Comparison of ENCODE assay signal across 31 mouse cellular contexts in the genomic region with DNA sequence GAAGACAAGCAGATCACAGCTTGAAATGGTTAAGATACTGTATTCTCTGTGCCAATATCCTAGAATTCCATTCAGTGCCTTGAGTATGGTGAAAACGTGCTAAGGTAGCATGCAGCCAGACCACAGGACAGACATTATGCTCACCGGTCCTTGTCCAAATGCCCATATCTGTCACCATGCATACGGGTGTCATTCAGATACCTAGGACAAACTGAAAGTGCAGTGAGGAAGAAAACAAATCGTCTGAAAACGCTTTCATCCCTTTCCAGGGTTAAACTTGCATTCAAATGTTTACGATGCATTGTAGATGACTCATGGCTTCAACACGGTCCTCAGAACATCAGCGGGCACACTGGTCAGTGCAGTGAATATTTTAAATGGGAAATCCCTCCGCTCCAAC.
"Had no signal": no experiment of that assay in that cellular context is flagged by ENCODE, and none has a peak within 500 bp of the region (broad histone marks: within the 10 kb centered on the region; RNA-seq: fewer than 3 reads in every experiment).

No protein-coding gene starts in this region.

- DNase-seq: left cerebral cortex, postnatal 4 days; liver; liver, embryonic 13.5 days; liver, postnatal 0 days; lung, adult 18-20 months; lung, adult 2 months; lung, embryonic 14.5 days; lung, postnatal 10 days; lung, postnatal 14 days; lung, postnatal 36 days; lung, postnatal 4 days; midbrain, embryonic 14.5 days had no signal

- H3K27ac ChIP-seq: limb, embryonic 10.5 days; limb, embryonic 12.5 days; limb, embryonic 13.5 days; limb, embryonic 15.5 days; liver, embryonic 12.5 days; liver, embryonic 13.5 days; liver, embryonic 14.5 days; liver, embryonic 15.5 days; lung, embryonic 15.5 days; macrophage; midbrain, embryonic 10.5 days; midbrain, embryonic 12.5 days; midbrain, embryonic 13.5 days; midbrain, embryonic 15.5 days; neural tube, embryonic 12.5 days; neural tube, embryonic 13.5 days had no signal

- ATAC-seq: liver, embryonic 12.5 days; liver, postnatal 0 days; lung, postnatal 0 days; midbrain, embryonic 13.5 days; midbrain, embryonic 15.5 days had no signal

- H3K9ac ChIP-seq: limb, embryonic 12.5 days; limb, embryonic 13.5 days; limb, embryonic 15.5 days; liver, embryonic 12.5 days; liver, embryonic 13.5 days; liver, embryonic 14.5 days; liver, embryonic 15.5 days; liver, postnatal 0 days; lung, embryonic 14.5 days; lung, embryonic 15.5 days; midbrain, embryonic 12.5 days; midbrain, embryonic 13.5 days; midbrain, embryonic 15.5 days; neural tube, embryonic 12.5 days; neural tube, embryonic 13.5 days had no signal

- H3K4me2 ChIP-seq: limb, embryonic 12.5 days; limb, embryonic 13.5 days; limb, embryonic 15.5 days; liver, embryonic 11.5 days; liver, embryonic 12.5 days; liver, embryonic 13.5 days; liver, embryonic 15.5 days; lung, embryonic 14.5 days; lung, embryonic 15.5 days; midbrain, embryonic 12.5 days; midbrain, embryonic 13.5 days; midbrain, embryonic 15.5 days; neural tube, embryonic 12.5 days; neural tube, embryonic 13.5 days had no signal

- H3K4me3 ChIP-seq: limb, embryonic 10.5 days; limb, embryonic 12.5 days; limb, embryonic 13.5 days; limb, embryonic 15.5 days; liver, embryonic 12.5 days; liver, embryonic 13.5 days; liver, embryonic 15.5 days; lung, embryonic 15.5 days; megakaryocyte, embryonic 14.5 days; midbrain, embryonic 10.5 days; midbrain, embryonic 12.5 days; midbrain, embryonic 13.5 days; midbrain, embryonic 15.5 days; myocyte; neural tube, embryonic 12.5 days; neural tube, embryonic 13.5 days had no signal

- H3K36me3 ChIP-seq: midbrain, embryonic 15.5 days had no signal

- H3K9me3 ChIP-seq: limb, embryonic 10.5 days; limb, embryonic 15.5 days; liver, embryonic 12.5 days; liver, embryonic 13.5 days; liver, embryonic 15.5 days; lung, embryonic 15.5 days; midbrain, embryonic 10.5 days; midbrain, embryonic 13.5 days; midbrain, embryonic 15.5 days; neural tube, embryonic 12.5 days; neural tube, embryonic 13.5 days had no signal

- H3K4me1 ChIP-seq: limb, embryonic 10.5 days; limb, embryonic 12.5 days; limb, embryonic 13.5 days; limb, embryonic 15.5 days; liver, embryonic 12.5 days; liver, embryonic 13.5 days; liver, embryonic 15.5 days; lung, embryonic 15.5 days; megakaryocyte, embryonic 14.5 days; midbrain, embryonic 10.5 days; midbrain, embryonic 12.5 days; midbrain, embryonic 13.5 days; midbrain, embryonic 15.5 days; neural tube, embryonic 12.5 days; neural tube, embryonic 13.5 days had no signal

- H3K27me3 ChIP-seq: limb, embryonic 12.5 days; limb, embryonic 13.5 days; limb, embryonic 15.5 days; liver, embryonic 12.5 days; liver, embryonic 13.5 days; liver, embryonic 15.5 days; lung, embryonic 15.5 days; megakaryocyte, embryonic 14.5 days; midbrain, embryonic 12.5 days; midbrain, embryonic 13.5 days; midbrain, embryonic 15.5 days; neural tube, embryonic 12.5 days; neural tube, embryonic 13.5 days had no signal
